ENCODE assay signal across 16 mouse cellular contexts in the genomic region with DNA sequence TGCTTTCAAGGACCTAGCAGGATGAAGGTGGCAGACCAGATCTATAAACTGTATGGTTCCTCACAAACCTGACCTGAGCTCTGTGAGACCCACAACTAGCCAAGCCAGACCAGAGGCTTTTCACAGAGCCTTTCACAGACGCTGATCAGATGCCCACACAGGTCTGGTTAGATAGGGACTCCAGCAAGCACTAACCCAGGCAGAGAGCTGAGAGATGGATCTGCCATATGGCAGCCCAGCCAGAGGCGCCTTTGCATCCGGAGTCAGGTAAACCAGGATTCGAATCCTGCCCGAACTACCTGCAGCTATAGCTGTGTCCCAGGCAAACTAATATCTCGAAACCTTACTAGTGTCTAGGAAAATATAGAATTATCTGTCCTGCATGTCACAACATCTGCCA.
"Had no signal": no experiment of that assay in that cellular context is flagged by ENCODE, and none has a peak within 500 bp of the region (broad histone marks: within the 10 kb centered on the region; RNA-seq: fewer than 3 reads in every experiment).

No protein-coding gene starts in this region.

- H3K27me3 ChIP-seq: liver, embryonic 13.5 days; neural tube, embryonic 12.5 days; neural tube, embryonic 15.5 days had no signal

- H3K27ac ChIP-seq: kidney, postnatal 0 days; liver, embryonic 13.5 days; neural tube, embryonic 12.5 days; neural tube, embryonic 15.5 days; stomach, postnatal 0 days had no signal

- H3K9ac ChIP-seq: liver, embryonic 13.5 days; neural tube, embryonic 12.5 days; neural tube, embryonic 15.5 days had no signal

- H3K4me3 ChIP-seq: liver, embryonic 13.5 days; neural tube, embryonic 12.5 days; neural tube, embryonic 15.5 days had no signal

- DNase-seq: kidney, adult 18-20 months; kidney, postnatal 25 days; liver, embryonic 13.5 days; lung, adult 2 months; lung, postnatal 14 days; lung, postnatal 4 days; midbrain, embryonic 14.5 days; right cerebral cortex, adult 18-20 months; right cerebral cortex, postnatal 14 days; right cerebral cortex, postnatal 4 days; thymus, adult 2 months; thymus, postnatal 4 days had no signal

- H3K36me3 ChIP-seq: liver, embryonic 13.5 days had no signal

- H3K4me1 ChIP-seq: liver, embryonic 13.5 days had no signal

- H3K9me3 ChIP-seq: liver, embryonic 13.5 days; neural tube, embryonic 12.5 days; neural tube, embryonic 15.5 days had no signal

- H3K4me2 ChIP-seq: liver, embryonic 13.5 days; neural tube, embryonic 12.5 days; neural tube, embryonic 15.5 days had no signal
